Mouse (Mus musculus) skeletal muscle tissue, adult 2 months (tissue): Measurements from ENCODE around the gene Lcn2.
A peak's percentile ranks its signal among the peaks of the same experiment; 100 is the strongest.
"Not testable (repeated sequence)": the region's sequence is repeated elsewhere in the genome, so short reads cannot be mapped to it uniquely, and the experiment has no call there.

Experiments used
- DNase-seq: peaks from one replicate; pipeline ENCODE4 v3.0.0-alpha.2; 2012; ENCODE audit warnings: low read depth, low spot score

Lcn2 gene

GRCm38 (mm10) chr2:32367315-32367714, 20.7 kb downstream of the Lcn2 start:
- no peak for DNase-seq

- no peak for DNase-seq
These were observed 23.9 kb downstream of the Lcn2 start for GRCm38 (mm10) chr2:32364121-32364520.

- no peak for DNase-seq
These were observed 24.5 kb downstream of the Lcn2 start for GRCm38 (mm10) chr2:32363376-32364106.

- peak; percentile 92 for DNase-seq
These were observed 25.2 kb downstream of the Lcn2 start for GRCm38 (mm10) chr2:32362817-32363340.

GRCm38 (mm10) chr2:32362274-32362673, 25.8 kb downstream of the Lcn2 start:
- DNase-seq = not testable (repeated sequence)

- peak; percentile 76 for DNase-seq
These were observed 26.6 kb downstream of the Lcn2 start for GRCm38 (mm10) chr2:32361437-32361836.

- peak; percentile 96 for DNase-seq
These were observed 27.3 kb downstream of the Lcn2 start for GRCm38 (mm10) chr2:32360741-32361140.

GRCm38 (mm10) chr2:32358381-32358780, 29.7 kb downstream of the Lcn2 start:
- DNase-seq = no peak

GRCm38 (mm10) chr2:32357710-32358109, 30.3 kb downstream of the Lcn2 start:
- DNase-seq = no peak

GRCm38 (mm10) chr2:32356216-32356615, 31.8 kb downstream of the Lcn2 start:
- peak; percentile 74 for DNase-seq

- DNase-seq = no peak
These were observed 33.6 kb downstream of the Lcn2 start for GRCm38 (mm10) chr2:32354336-32354895.

- DNase-seq = no peak
These were observed 34.2 kb downstream of the Lcn2 start for GRCm38 (mm10) chr2:32353836-32354235.

GRCm38 (mm10) chr2:32353007-32353542, 35.0 kb downstream of the Lcn2 start, which contains the start of gene Dnm1:
Dnm1 (minus strand) TSS chr2:32353338.
- DNase-seq = peak; percentile 79

GRCm38 (mm10) chr2:32352151-32353006, 35.7 kb downstream of the Lcn2 start, which contains the start of gene Ciz1:
Ciz1 (plus strand) TSS chr2:32352327.
- no peak for DNase-seq

GRCm38 (mm10) chr2:32351471-32351961, 36.5 kb downstream of the Lcn2 start:
- DNase-seq = no peak

- no peak for DNase-seq
These were observed 37.5 kb downstream of the Lcn2 start for GRCm38 (mm10) chr2:32350471-32351051.

GRCm38 (mm10) chr2:32349625-32350255, 38.3 kb downstream of the Lcn2 start:
- DNase-seq = no peak

GRCm38 (mm10) chr2:32348311-32348710, 39.7 kb downstream of the Lcn2 start:
- no peak for DNase-seq

- DNase-seq = no peak
These were observed 41.0 kb downstream of the Lcn2 start for GRCm38 (mm10) chr2:32347019-32347418.

- DNase-seq = no peak
These were observed 43.3 kb downstream of the Lcn2 start for GRCm38 (mm10) chr2:32344598-32345321.
